Mouse (Mus musculus) heart, adult 11 months (tissue): Measurements from ENCODE around the gene Itgb5.
A peak's percentile ranks its signal among the peaks of the same experiment; 100 is the strongest.

Experiments
- DNase-seq: peaks from one replicate; pipeline ENCODE4 v3.0.0; 2022

Itgb5 gene

GRCm38 (mm10) chr16:33916473-33917251 lies 87.2 kb downstream of the Itgb5 start:
- peak; percentile 99 for DNase-seq

GRCm38 (mm10) chr16:33917390-33917789 lies 87.9 kb downstream of the Itgb5 start:
- peak; percentile 97 for DNase-seq

GRCm38 (mm10) chr16:33917926-33918325 lies 88.5 kb downstream of the Itgb5 start:
- no peak for DNase-seq

GRCm38 (mm10) chr16:33921514-33921913 lies 92.0 kb downstream of the Itgb5 start:
- no peak for DNase-seq

- peak; percentile 96 for DNase-seq
Measured at GRCm38 (mm10) chr16:33922111-33923000, 92.9 kb downstream of the Itgb5 start.

- no peak for DNase-seq
Measured at GRCm38 (mm10) chr16:33923001-33923316, 93.5 kb downstream of the Itgb5 start.

- no peak for DNase-seq
Measured at GRCm38 (mm10) chr16:33923758-33924157, 94.3 kb downstream of the Itgb5 start.

GRCm38 (mm10) chr16:33927263-33927824 lies 97.9 kb downstream of the Itgb5 start:
- DNase-seq: peak; percentile 95

GRCm38 (mm10) chr16:33928788-33929462 lies 99.5 kb downstream of the Itgb5 start:
- DNase-seq: peak; percentile 94

- peak; percentile 98 for DNase-seq
Measured at GRCm38 (mm10) chr16:33930785-33931184, 101.3 kb downstream of the Itgb5 start.

GRCm38 (mm10) chr16:33931682-33932081 lies 102.2 kb downstream of the Itgb5 start:
- peak; percentile 90 for DNase-seq

- peak; percentile 98 for DNase-seq
Measured at GRCm38 (mm10) chr16:33932126-33932525, 102.7 kb downstream of the Itgb5 start.

- DNase-seq: peak; percentile 94
Measured at GRCm38 (mm10) chr16:33933411-33933810, 103.9 kb downstream of the Itgb5 start.

- DNase-seq: peak; percentile 96
Measured at GRCm38 (mm10) chr16:33934701-33935406, 105.4 kb downstream of the Itgb5 start.

- no peak for DNase-seq
Measured at GRCm38 (mm10) chr16:33935407-33935785, 105.9 kb downstream of the Itgb5 start.

GRCm38 (mm10) chr16:33936885-33937284 lies 107.4 kb downstream of the Itgb5 start:
- DNase-seq: peak; percentile 90

- DNase-seq: peak; percentile 99
Measured at GRCm38 (mm10) chr16:33937567-33937966, 108.1 kb downstream of the Itgb5 start.

- peak; percentile 94 for DNase-seq
Measured at GRCm38 (mm10) chr16:33938311-33939132, 109.1 kb downstream of the Itgb5 start.

- DNase-seq: peak; percentile 89
Measured at GRCm38 (mm10) chr16:33939133-33939531, 109.7 kb downstream of the Itgb5 start.

- peak; percentile 97 for DNase-seq
Measured at GRCm38 (mm10) chr16:33939636-33940035, 110.2 kb downstream of the Itgb5 start.

GRCm38 (mm10) chr16:33940095-33940494 lies 110.6 kb downstream of the Itgb5 start:
- DNase-seq: peak; percentile 92
